Mouse (Mus musculus): Measurements from ENCODE around the gene Hoxc4. TPM values are rescaled to one million over a fixed set of nuclear protein-coding genes. Genes with fewer than 3 reads are reported as not detected.

The Hoxc4 gene
- total RNA-seq, 1 experiment from 2014 or later, result 0.57 TPM

- ATAC-seq (replicated peaks; ENCODE audit: insufficient number of reproducible peaks, low FRiP score, low TSS enrichment, poor library complexity, severe bottlenecking), result no peak
These were observed 42.5 kb downstream of the Hoxc4 start for GRCm38 (mm10) chr15:103061131-103061825.

GRCm38 (mm10) chr15:103061988-103062387 lies 43.3 kb downstream of the Hoxc4 start:
- no peak for ATAC-seq (replicated peaks; ENCODE audit: insufficient number of reproducible peaks, low FRiP score, low TSS enrichment, poor library complexity, severe bottlenecking)

GRCm38 (mm10) chr15:103065642-103066041 lies 46.9 kb downstream of the Hoxc4 start:
- no peak for ATAC-seq (replicated peaks; ENCODE audit: insufficient number of reproducible peaks, low FRiP score, low TSS enrichment, poor library complexity, severe bottlenecking)

- ATAC-seq (replicated peaks; ENCODE audit: insufficient number of reproducible peaks, low FRiP score, low TSS enrichment, poor library complexity, severe bottlenecking), result no peak
These were observed 49.0 kb downstream of the Hoxc4 start for GRCm38 (mm10) chr15:103067701-103068100.

- no peak for ATAC-seq (replicated peaks; ENCODE audit: insufficient number of reproducible peaks, low FRiP score, low TSS enrichment, poor library complexity, severe bottlenecking)
These were observed 50.4 kb downstream of the Hoxc4 start for GRCm38 (mm10) chr15:103069173-103069572.

- ATAC-seq (replicated peaks; ENCODE audit: insufficient number of reproducible peaks, low FRiP score, low TSS enrichment, poor library complexity, severe bottlenecking), result no peak
These were observed 52.5 kb downstream of the Hoxc4 start for GRCm38 (mm10) chr15:103071266-103071665.

- ATAC-seq (replicated peaks; ENCODE audit: insufficient number of reproducible peaks, low FRiP score, low TSS enrichment, poor library complexity, severe bottlenecking), result no peak
These were observed 56.1 kb downstream of the Hoxc4 start for GRCm38 (mm10) chr15:103074663-103075415.

- ATAC-seq (replicated peaks; ENCODE audit: insufficient number of reproducible peaks, low FRiP score, low TSS enrichment, poor library complexity, severe bottlenecking), result no peak
These were observed 58.9 kb downstream of the Hoxc4 start for GRCm38 (mm10) chr15:103077673-103078072.

GRCm38 (mm10) chr15:103082622-103083021 lies 63.9 kb downstream of the Hoxc4 start:
- ATAC-seq (replicated peaks; ENCODE audit: insufficient number of reproducible peaks, low FRiP score, low TSS enrichment, poor library complexity, severe bottlenecking), result no peak

GRCm38 (mm10) chr15:103083598-103083997 lies 64.9 kb downstream of the Hoxc4 start:
- no peak for ATAC-seq (replicated peaks; ENCODE audit: insufficient number of reproducible peaks, low FRiP score, low TSS enrichment, poor library complexity, severe bottlenecking)

GRCm38 (mm10) chr15:103084944-103085343 lies 66.2 kb downstream of the Hoxc4 start:
- ATAC-seq (replicated peaks; ENCODE audit: insufficient number of reproducible peaks, low FRiP score, low TSS enrichment, poor library complexity, severe bottlenecking), result no peak

- no peak for ATAC-seq (replicated peaks; ENCODE audit: insufficient number of reproducible peaks, low FRiP score, low TSS enrichment, poor library complexity, severe bottlenecking)
These were observed 67.3 kb downstream of the Hoxc4 start for GRCm38 (mm10) chr15:103085831-103086671.

Other genes with a start within 250 kb of the Hoxc4 start
- gene Hoxc13, start 97.8 kb upstream of the Hoxc4 start, total RNA-seq (2017), result not detected in 3 replicates
- gene Hoxc12, start 82.2 kb upstream of the Hoxc4 start, total RNA-seq (2017), result not detected in 3 replicates
- not detected in 3 replicates for gene Hoxc11, start 64.5 kb upstream of the Hoxc4 start, total RNA-seq (2017)
- gene Hoxc10, start 52.1 kb upstream of the Hoxc4 start, total RNA-seq (2017), result not detected in 3 replicates
- gene Hoxc5, start 51.5 kb upstream of the Hoxc4 start, total RNA-seq (2017), result not detected in 3 replicates
- not detected in 3 replicates for gene Hoxc9, start 42.5 kb upstream of the Hoxc4 start, total RNA-seq (2017)
- gene Hoxc8, start 28.3 kb upstream of the Hoxc4 start, total RNA-seq (2017), result not detected in 3 replicates
- gene Hoxc6, start 20.7 kb upstream of the Hoxc4 start, total RNA-seq (2017), result not detected in 3 replicates
- gene Smug1, start 148.2 kb downstream of the Hoxc4 start, total RNA-seq (2017), result 3.2 to 7.1 TPM (median 5.3 TPM) in 3 replicates
- 13.2 to 43.8 TPM (median 33.9 TPM) in 3 replicates for gene Cbx5, start 220.9 kb downstream of the Hoxc4 start, total RNA-seq (2017)
- 482 to 520 TPM (median 483 TPM) in 3 replicates for gene Hnrnpa1, start 221.5 kb downstream of the Hoxc4 start, total RNA-seq (2017)
- gene Nfe2, start 239.5 kb downstream of the Hoxc4 start, total RNA-seq (2017), result 85.2 to 136 TPM (median 112 TPM) in 3 replicates